Mouse (Mus musculus): ENCODE data around the gene S1pr1.

GRCm38 (mm10) chr3:115681184-115681583 is 33.7 kb downstream of the S1pr1 start:
- TF ChIP-seq CTCF (IDR thresholded peaks at IDR 0.05; ENCODE audit: extremely low read depth, insufficient read depth, low read length) (no peak), POLR2A (IDR thresholded peaks at IDR 0.05; ENCODE audit: extremely low read depth, insufficient read depth, low read length) (no peak)
